Mouse (Mus musculus) ES-CJ7 (cell line): Measurements from ENCODE around the gene Hoxc11.
A peak's percentile ranks its signal among the peaks of the same experiment; 100 is the strongest.

Experiments
- DNase-seq: peaks from one replicate; pipeline ENCODE4 v3.0.0; 2011; ENCODE audit warnings: low read depth, low spot score

The Hoxc11 gene

DNA sequence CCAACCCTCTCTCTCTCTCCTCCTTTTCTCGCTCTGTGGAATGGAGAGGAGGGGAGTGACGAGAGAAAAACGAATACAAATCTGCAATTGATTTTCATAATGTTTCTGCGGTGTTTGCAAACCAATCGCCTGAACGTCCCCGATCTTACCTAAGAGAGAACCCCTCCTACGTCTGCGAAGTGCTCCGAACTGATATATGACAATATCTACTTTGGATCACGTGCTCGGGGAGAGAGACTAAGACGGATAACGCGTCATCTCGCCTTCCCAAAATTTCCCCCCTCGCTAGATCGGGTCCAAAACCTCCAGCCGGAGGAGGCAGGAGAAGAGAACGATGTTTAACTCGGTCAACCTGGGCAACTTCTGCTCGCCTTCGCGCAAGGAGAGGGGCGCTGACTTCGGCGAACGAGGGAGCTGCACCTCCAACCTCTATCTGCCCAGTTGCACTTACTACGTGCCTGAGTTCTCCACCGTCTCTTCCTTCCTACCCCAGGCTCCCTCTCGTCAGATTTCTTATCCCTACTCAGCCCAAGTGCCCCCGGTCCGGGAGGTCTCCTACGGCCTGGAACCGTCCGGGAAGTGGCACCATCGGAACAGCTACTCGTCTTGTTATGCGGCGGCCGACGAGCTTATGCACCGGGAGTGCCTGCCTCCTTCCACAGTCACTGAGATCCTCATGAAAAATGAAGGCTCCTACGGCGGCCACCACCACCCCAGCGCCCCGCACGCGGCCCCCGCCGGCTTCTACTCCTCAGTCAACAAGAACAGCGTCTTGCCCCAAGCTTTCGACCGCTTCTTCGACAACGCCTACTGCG is at the start of gene Hoxc11:
Gene Hoxc11 (plus strand): TSS at position 236 of the 815 bp plus-strand sequence.
- DNase-seq, result peak; percentile 85

DNA sequence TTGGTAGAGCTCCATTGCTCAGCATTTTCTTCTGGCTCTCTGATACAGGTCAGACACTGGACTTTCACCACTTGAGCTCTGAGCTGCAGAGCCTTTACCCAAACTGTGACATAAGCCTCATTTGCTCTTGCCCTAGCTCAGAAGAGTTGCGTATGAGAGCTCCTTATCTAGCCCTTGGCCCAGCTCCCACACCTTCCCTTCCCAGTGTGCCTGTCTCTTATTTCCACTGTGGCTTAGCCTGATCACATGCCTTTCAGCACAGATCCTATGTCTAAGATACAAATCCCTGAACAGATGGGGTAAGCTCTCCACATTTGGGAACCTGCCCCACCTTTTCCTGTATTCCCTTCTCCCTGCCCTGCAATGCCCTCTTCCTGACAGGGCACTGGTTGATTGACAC is 49.3 kb upstream of the Hoxc11 start:
- DNase-seq, result no peak

DNA sequence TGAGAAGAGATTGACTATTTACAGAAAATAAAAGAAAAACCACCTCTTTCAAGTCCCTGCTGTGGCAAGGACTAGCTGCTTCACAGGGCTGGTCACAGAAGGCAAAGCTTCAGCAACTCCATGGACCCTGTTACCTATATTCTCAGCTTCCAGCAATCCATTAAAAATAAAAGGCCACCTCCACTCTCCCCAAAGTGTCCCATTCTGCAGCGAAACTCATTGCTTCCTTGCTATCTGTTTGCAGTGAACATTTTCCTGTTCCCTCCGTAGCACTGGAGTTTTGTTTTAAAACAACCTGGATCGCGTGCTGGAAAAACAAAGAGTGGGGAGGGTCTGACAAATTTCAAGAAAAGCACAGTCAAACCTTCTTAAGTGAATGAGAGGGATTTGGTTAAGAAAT is 44.7 kb upstream of the Hoxc11 start:
- no peak for DNase-seq

DNA sequence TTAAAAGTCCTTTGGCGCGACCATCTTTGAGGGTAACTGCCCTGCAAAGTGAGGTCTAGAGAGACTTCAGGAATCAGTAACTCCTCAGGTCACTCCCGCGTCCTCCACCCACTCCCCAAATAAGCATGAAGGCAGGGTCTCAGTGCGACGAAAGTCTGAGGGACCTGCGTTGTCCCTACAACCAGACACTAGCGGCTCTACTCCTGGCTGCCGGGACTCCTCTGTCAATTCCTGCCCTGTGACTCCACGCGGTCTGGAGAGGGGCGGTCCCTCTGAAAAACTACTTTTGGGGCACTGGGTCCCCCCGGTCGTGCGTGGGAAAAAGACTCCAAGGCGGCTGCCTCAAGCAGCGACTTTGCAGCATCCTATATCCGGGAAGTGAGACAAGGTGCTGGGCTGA is 44.2 kb upstream of the Hoxc11 start:
- DNase-seq, result peak; percentile 57

DNA sequence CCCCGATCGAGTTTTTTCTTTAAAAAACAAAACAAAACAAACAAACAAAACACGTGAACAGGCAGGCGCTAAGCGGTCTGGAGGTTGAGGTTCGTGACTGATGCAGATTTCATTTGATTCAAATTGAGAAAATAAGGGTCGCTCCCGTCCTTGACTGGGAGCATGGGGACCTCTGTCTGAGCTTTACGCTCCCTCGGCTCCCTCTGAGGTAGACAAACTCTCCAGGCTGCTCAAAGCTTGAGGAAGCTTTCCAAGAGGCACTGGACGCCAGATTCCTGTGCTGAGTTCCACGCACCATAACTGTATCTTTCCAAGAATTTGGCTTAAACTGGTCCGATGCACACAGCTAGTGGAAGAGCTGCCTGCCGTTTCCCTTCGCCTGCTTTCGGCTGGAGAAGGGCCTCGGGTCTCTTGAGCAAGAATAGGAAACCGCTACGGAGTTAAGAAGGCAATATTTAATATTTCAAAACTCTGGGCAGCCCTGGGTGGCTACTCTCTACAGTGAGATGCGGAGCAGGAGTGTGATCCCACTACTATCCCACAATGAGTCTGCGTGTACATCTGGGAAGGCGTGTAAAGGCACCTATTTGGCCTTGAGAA is 43.6 kb upstream of the Hoxc11 start:
- peak; percentile 65 for DNase-seq

DNA sequence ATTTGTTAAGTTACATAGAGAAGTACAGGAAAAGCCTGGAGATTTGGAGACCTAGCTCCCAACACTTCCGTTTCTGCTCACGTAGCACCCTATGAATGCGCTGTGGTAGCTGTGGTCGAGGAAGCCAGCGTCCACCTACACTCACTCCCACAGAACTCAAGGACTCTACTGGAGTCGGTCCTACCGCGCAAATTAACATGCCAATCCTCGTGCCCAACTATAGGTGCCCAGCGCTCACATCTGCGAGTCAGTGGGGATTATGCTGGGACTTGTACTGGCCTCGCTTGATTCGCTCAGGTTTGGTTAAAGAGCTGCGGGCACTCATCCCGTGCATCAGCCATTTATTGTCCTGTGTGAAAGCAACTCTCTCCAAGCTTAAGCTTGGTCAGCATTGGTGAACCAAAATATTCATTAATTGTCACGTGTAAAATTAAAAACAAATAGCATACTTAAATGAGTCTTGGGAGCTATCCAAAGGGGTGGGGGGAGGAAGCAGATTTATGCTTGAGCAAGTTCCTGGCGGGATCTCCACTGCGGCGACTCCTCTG is 41.1 kb upstream of the Hoxc11 start:
- no peak for DNase-seq

DNA sequence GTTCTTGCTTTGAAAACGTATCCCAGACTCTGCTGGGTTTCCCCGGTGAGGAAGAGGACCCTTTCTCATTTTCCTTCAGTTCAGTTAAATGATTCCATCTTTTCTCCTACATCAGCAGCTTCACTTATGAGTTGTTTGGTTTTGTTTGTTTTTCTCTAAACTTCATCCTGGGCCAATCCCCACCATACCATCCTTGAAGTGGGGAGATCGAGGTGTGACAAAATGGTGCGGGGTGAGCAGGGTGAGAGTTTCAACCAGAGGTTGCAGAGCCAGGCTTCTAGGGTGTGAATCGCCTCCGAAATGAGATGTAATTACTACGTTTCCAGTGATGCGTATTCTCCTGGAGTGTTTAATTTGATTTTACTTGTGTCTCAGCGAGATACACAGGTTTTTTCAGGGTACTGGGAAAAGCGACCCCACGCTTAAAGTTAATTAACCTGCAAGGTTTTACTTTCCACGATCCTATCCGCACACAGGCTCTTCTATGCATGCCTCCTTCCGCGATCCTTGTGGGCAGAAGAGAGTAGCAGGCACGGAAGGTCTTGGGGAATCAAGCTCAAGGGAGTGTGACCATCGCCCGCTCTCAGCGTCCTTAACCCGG is 36.2 kb upstream of the Hoxc11 start:
- DNase-seq, result no peak

DNA sequence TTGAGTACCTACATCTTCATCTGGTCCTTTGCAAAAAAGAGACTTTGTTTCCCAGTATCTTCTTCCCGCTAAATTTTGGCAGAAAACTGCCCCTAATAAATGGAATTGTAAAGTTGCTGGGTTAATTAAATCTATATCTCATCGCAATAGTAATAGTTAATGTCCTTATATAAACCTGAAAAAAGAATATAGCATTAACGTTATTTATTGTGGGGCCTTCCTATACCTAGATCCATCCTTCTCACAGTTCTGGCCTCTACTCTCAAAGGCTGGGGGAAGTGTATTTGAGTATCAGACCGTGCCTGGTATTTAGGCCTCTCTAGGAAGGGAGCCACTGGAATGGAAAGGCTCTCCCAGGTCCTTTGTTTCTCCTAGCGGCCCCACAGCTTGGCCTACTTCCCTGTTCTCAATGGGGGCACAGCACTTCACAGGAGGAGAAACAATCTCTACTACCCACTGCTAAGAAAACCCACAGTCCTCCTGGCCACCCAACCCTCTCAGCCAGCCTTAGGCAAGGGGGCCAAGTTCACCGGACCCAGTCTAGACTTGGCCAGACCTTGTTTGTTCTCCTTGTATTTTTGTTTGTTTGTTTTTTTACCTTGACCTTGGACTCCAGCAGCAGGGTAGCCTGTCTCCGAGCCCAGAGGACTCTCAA is 35.5 kb upstream of the Hoxc11 start:
- no peak for DNase-seq

DNA sequence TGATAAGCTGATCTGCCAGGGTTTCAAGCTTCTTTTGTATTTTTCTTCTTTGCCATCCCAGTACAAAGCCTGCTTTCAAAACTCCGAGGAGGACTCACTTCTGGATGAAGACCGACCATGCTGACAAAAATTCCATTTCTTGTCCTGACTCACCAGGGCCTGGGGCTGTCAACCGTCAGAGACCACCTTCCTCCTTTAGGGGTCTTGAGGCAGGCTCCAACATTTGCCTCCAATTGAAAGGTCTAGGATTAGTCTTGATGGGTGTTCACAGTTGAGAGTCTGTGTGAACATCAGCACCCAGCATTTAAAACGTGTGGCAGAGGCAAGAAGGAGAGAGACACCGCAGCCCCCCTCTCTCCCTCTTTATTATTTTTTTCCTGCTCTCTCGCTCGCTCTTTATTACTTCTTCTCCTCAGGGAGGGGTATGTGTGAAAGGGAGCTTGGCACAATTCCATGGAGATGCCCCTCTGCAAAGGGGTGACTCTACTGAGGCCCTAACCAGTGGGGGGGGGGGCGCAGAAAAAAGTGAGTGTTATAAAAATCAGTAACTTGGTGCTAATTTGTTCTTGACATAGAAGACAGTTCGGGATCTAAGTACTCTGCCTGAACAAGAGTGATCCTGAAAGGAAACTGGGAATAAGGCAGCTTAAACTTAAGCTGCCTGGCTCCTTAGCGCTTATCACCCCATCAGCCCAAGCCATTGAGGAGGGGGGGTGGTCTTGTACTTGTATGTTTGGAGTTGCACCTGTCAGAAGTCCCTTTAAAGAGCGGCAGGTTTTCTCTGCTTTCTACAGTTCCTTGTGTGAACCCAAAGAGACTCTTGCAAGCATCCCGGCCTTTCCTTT is 34.7 kb upstream of the Hoxc11 start:
- DNase-seq, result no peak

DNA sequence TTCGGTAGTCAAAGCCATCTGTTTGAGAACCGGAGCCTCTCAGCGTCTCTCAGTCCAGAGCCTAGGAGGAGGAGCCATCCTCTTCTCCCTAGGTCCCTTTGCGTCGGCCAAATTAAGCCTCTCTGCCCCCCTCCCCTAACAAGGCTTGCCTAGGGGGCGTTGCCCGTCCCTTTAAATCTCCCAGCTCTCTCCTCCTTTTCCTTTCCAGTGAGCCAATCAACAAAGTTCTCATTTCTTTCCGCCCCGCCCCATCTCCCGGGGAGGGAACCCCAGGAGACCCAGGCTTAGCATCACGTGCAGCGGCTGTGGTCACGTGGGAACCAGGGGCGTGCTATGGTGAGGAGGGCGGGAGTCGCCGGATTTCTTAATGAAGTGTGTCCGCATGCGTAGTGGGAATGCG is 33.6 kb upstream of the Hoxc11 start:
- peak; percentile 100 for DNase-seq

DNA sequence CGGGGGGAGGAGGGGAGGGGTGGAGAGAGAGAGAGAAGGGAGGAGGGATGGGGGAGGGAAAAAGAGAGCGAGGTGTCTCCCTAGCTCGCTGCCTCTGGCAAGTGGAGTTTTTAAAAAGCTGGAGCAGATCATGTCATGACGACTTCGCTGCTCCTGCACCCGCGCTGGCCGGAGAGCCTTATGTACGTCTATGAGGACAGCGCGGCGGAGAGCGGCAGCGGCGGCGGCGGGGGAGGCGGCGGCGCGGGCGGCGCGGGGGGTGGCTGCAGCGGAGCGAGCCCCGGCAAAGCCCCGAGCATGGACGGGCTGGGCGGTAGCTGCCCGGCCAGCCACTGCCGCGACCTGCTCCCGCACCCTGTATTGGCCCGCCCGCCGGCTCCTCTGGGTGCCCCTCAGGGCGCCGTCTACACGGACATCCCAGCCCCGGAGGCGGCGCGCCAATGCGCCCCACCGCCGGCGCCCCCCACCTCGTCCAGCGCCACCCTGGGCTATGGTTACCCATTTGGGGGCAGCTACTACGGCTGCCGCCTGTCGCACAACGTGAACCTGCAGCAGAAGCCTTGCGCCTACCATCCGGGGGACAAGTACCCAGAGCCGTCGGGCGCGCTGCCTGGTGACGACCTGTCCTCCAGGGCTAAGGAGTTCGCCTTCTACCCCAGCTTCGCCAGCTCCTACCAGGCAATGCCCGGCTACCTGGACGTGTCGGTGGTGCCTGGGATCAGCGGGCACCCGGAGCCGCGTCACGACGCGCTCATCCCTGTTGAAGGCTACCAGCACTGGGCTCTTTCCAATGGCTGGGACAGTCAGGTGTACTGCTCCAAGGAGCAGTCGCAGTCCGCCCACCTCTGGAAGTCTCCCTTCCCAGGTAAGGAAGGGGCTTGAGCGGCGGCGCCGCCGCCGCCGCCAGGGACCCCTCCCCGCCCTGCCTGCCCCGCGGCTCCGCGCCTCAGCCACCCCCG is 32.9 kb upstream of the Hoxc11 start, which contains the start of gene Hoxc13:
Gene Hoxc13 (plus strand): TSS at position 51 of the 959 bp plus-strand sequence.
- no peak for DNase-seq

DNA sequence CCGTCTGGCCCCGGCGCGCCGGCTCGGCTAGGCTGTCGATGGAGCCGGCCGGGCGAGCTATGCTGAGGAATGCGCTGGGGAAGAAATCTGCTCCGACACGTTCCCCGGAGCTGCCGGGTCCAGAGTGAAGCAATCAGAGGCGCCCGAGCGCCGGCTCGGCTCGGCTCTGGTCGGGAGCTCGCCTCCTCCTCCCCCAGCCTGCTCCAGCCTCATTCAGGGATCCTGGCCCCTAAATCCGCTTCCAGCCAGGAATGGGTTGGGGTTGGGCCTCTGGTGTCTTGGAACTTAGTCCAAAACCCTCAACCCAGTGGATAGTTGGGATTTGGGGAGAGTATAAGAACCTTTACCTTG is 32.2 kb upstream of the Hoxc11 start:
- DNase-seq, result no peak

DNA sequence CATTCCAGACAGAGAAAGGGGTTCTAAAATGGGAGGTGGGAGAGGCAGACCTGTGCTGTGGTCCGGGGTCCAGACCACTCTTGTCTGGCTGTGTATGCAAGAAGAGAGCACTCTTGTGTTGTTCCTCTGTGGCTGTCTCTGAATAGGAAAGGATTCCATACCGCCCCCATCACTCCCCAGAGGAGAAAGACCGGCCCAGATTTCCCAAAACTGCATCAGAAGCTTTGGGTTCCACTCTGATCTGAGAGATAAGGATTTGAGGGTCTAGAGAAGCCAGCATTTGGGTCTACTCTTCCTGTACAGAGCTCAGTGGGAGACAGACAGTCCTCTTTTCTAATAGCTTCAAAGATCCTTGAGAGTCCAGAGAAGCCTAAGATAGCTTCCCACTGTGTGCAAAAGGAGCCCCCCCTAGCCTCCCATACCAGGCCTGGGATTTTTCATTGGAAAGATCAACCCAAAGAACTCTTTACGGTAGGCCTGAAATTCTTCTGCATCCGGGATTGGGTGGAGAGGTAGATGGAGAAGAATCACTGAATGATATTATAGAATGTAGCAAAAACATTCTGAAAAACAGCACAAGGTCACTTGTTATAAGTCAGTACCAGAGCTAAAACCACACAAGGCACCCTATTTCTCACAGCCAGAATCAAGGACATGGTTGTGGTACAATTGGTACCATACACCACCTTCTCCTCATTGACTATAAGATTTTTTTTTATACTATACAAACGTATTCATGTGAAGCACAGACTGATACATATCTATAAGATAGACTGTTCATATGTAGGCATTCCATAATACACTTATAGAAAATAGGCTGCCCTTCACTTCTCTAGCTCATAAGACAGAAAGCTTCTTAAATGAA is 31.4 kb upstream of the Hoxc11 start:
- no peak for DNase-seq

DNA sequence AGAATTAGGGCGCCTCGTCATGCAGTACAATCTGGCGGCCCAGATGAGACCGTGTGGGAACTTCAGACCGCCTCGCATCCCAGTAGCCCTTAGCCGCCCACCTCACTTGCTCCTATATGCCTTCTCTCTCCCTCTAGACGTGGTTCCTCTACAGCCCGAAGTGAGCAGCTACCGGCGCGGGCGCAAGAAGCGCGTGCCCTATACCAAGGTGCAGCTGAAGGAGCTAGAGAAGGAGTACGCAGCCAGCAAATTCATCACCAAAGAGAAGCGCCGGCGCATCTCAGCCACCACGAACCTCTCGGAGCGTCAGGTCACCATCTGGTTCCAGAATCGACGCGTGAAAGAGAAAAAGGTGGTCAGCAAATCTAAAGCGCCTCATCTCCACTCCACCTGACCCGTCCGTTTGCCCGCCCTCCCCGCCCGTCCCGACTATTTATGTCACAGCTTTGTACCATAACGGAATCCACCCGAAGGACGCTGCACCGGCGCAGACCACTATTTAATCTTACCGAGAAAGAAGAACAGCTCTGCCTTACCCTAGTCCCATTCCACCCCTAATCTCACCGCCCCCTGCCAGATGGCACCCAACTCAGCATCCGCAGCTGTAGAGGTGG is 27.1 kb upstream of the Hoxc11 start:
- no peak for DNase-seq

DNA sequence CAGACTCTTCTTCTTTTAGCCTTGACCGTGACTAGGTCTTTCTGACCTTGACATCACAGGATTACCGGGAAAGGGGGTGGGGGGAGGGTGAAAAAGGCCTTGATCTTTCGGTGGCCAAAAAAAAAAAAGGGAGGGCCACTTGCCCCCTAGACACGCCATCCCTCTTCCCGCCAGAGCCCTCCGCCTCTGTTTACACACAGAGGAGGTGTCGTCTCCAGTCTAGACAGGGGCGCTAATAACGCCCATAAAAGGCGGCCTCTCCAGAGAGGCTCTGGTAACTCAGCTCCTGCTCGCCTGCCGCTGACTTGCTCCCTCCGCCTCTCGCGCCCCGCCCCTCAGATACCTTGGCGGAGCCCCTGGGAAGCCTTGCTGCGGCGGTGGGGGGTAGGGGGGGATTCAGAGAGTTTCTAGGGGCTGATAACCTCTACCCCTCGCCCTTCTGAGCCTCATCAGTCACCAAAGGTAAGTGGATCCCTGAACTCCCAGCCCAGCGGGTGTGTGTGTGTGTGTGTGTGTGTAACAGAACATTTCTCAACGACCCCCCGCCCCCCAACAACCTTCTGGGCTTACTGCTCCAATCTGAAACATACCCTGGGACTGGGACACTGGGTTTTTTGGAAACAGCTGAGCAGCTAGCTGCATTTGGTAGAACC is 22.4 kb upstream of the Hoxc11 start:
- DNase-seq, result peak; percentile 97

DNA sequence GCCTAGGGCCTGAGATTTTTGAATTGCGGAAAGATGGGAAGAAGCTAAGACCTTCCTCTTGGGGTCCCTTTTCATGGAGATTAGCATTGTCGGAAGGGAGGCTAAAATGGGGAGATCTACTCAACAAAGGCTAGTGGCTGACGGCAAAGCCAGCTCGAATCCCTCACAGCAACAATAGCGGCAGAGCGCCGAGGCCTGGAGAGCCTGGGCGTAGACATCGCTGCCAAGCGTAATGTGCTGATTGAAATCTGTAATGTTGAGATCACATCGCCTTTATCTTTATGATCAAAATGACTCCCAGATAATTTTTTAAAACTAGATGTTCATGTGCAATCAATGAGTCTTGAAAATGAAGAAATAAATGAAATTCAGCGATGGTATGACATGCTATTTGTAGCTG is 19.8 kb upstream of the Hoxc11 start:
- peak; percentile 47 for DNase-seq

DNA sequence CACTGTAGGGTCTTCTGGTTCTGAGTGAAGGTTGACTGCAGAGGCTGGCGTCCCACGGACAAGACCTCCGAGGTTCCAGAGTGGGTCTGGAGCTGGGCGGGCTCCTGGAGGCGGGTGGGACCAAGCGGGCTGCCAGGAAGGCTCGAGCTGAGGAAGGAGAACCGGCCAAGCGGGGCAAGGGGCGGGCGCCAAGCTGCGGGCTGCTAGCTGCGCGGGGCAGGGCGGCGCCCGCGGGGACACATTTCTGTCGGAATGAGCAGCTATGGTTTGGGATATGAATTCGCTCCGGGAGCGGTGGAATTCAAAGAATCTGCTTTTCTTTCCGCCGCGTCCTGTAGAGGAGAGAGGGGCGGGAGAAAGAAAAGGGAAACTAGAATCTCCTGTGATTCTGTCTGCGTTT is 19.3 kb upstream of the Hoxc11 start:
- peak; percentile 35 for DNase-seq
